Mouse (Mus musculus): ENCODE measurements around the gene Dab1. TPM values are rescaled to one million over a fixed set of nuclear protein-coding genes. Genes with fewer than 3 reads are reported as not detected.

Gene Dab1
- polyA plus RNA-seq, 1 experiment = 1.1 TPM

GRCm38 (mm10) chr4:104455151-104455550, 836.0 kb downstream of the Dab1 start:
- Histone ChIP-seq H3K36me3 (ENCODE audit: control insufficient read depth, insufficient read depth, low read length) (no peaks in the 10 kb centered on the region), H3K27me3 (ENCODE audit: control insufficient read depth, insufficient read depth, low read length) (no peaks in the 10 kb centered on the region)
- TF ChIP-seq CTCF (IDR thresholded peaks at IDR 0.05; ENCODE audit: control insufficient read depth, insufficient read depth, insufficient replicate concordance, low read depth, low read length) (no peak), POLR2A (IDR thresholded peaks at IDR 0.05; ENCODE audit: control insufficient read depth, low read depth, low read length) (no peak)

GRCm38 (mm10) chr4:104455760-104456159, 836.6 kb downstream of the Dab1 start:
- no peak for TF ChIP-seq CTCF (IDR thresholded peaks at IDR 0.05; ENCODE audit: control insufficient read depth, insufficient read depth, insufficient replicate concordance, low read depth, low read length)
- TF ChIP-seq POLR2A (IDR thresholded peaks at IDR 0.05; ENCODE audit: control insufficient read depth, low read depth, low read length) = no peak
- H3K4me3 ChIP-seq (ENCODE audit: control insufficient read depth, low read depth, low read length) = no peak overlapping the region
- H3K27ac ChIP-seq (ENCODE audit: control insufficient read depth, insufficient read depth, low read depth, low read length) = no peak overlapping the region
- no peaks in the 10 kb centered on the region for H3K27me3 ChIP-seq (ENCODE audit: control insufficient read depth, insufficient read depth, low read length)
- no peaks in the 10 kb centered on the region for H3K36me3 ChIP-seq (ENCODE audit: control insufficient read depth, insufficient read depth, low read length)
- H3K4me1 ChIP-seq (ENCODE audit: control insufficient read depth, insufficient read depth, low read length) = no peaks in the 10 kb centered on the region

More at GRCm38 (mm10) chr4:104455151-104455550, 836.0 kb downstream of the Dab1 start:
- no peaks in the 10 kb centered on the region for H3K4me1 ChIP-seq (ENCODE audit: control insufficient read depth, insufficient read depth, low read length)
- no peak overlapping the region for H3K4me3 ChIP-seq (ENCODE audit: control insufficient read depth, low read depth, low read length)
- H3K27ac ChIP-seq (ENCODE audit: control insufficient read depth, insufficient read depth, low read depth, low read length) = no peak overlapping the region

GRCm38 (mm10) chr4:104456173-104456873, 837.2 kb downstream of the Dab1 start:
- no peaks in the 10 kb centered on the region for H3K27me3 ChIP-seq (ENCODE audit: control insufficient read depth, insufficient read depth, low read length)
- H3K27ac ChIP-seq (ENCODE audit: control insufficient read depth, insufficient read depth, low read depth, low read length) = no peak overlapping the region
- H3K4me1 ChIP-seq (ENCODE audit: control insufficient read depth, insufficient read depth, low read length) = no peaks in the 10 kb centered on the region
- no peak for TF ChIP-seq POLR2A (IDR thresholded peaks at IDR 0.05; ENCODE audit: control insufficient read depth, low read depth, low read length)
- TF ChIP-seq CTCF (IDR thresholded peaks at IDR 0.05; ENCODE audit: control insufficient read depth, insufficient read depth, insufficient replicate concordance, low read depth, low read length) = no peak
- no peaks in the 10 kb centered on the region for H3K36me3 ChIP-seq (ENCODE audit: control insufficient read depth, insufficient read depth, low read length)
- H3K4me3 ChIP-seq (ENCODE audit: control insufficient read depth, low read depth, low read length) = no peak overlapping the region

GRCm38 (mm10) chr4:104458726-104459125, 839.6 kb downstream of the Dab1 start:
- Histone ChIP-seq H3K4me1 (ENCODE audit: control insufficient read depth, insufficient read depth, low read length) (no peaks in the 10 kb centered on the region), H3K4me3 (ENCODE audit: control insufficient read depth, low read depth, low read length) (no peak overlapping the region), H3K27me3 (ENCODE audit: control insufficient read depth, insufficient read depth, low read length) (no peaks in the 10 kb centered on the region), H3K36me3 (ENCODE audit: control insufficient read depth, insufficient read depth, low read length) (no peaks in the 10 kb centered on the region), H3K27ac (ENCODE audit: control insufficient read depth, insufficient read depth, low read depth, low read length) (no peak overlapping the region)
- no peak for TF ChIP-seq CTCF (IDR thresholded peaks at IDR 0.05; ENCODE audit: control insufficient read depth, insufficient read depth, insufficient replicate concordance, low read depth, low read length)
- TF ChIP-seq POLR2A (IDR thresholded peaks at IDR 0.05; ENCODE audit: control insufficient read depth, low read depth, low read length) = no peak

- Histone ChIP-seq H3K36me3 (ENCODE audit: control insufficient read depth, insufficient read depth, low read length) (no peaks in the 10 kb centered on the region), H3K27ac (ENCODE audit: control insufficient read depth, insufficient read depth, low read depth, low read length) (no peak overlapping the region), H3K4me1 (ENCODE audit: control insufficient read depth, insufficient read depth, low read length) (no peaks in the 10 kb centered on the region), H3K4me3 (ENCODE audit: control insufficient read depth, low read depth, low read length) (no peak overlapping the region), H3K27me3 (ENCODE audit: control insufficient read depth, insufficient read depth, low read length) (no peaks in the 10 kb centered on the region)
- TF ChIP-seq POLR2A (IDR thresholded peaks at IDR 0.05; ENCODE audit: control insufficient read depth, low read depth, low read length) = no peak
- TF ChIP-seq CTCF (IDR thresholded peaks at IDR 0.05; ENCODE audit: control insufficient read depth, insufficient read depth, insufficient replicate concordance, low read depth, low read length) = no peak
Measured at GRCm38 (mm10) chr4:104461106-104462011, 842.2 kb downstream of the Dab1 start.

- Histone ChIP-seq H3K27me3 (ENCODE audit: control insufficient read depth, insufficient read depth, low read length) (no peaks in the 10 kb centered on the region), H3K4me1 (ENCODE audit: control insufficient read depth, insufficient read depth, low read length) (no peaks in the 10 kb centered on the region), H3K36me3 (ENCODE audit: control insufficient read depth, insufficient read depth, low read length) (no peaks in the 10 kb centered on the region), H3K4me3 (ENCODE audit: control insufficient read depth, low read depth, low read length) (no peak overlapping the region), H3K27ac (ENCODE audit: control insufficient read depth, insufficient read depth, low read depth, low read length) (no peak overlapping the region)
- TF ChIP-seq POLR2A (IDR thresholded peaks at IDR 0.05; ENCODE audit: control insufficient read depth, low read depth, low read length) (no peak), CTCF (IDR thresholded peaks at IDR 0.05; ENCODE audit: control insufficient read depth, insufficient read depth, insufficient replicate concordance, low read depth, low read length) (no peak)
Measured at GRCm38 (mm10) chr4:104462932-104463780, 844.0 kb downstream of the Dab1 start.
